Mouse (Mus musculus) myocyte (in vitro differentiated cells): ENCODE results near the gene Slc29a2. TPM values are rescaled to one million over a fixed set of nuclear protein-coding genes. Genes with fewer than 3 reads are reported as not detected.

Source experiments
- H3K27me3 ChIP-seq: one replicate; pipeline ENCODE4 v1.6.1; 2011; ENCODE audit not compliant: control insufficient read depth, insufficient read depth, insufficient read length
- H3K36me3 ChIP-seq: one replicate; pipeline ENCODE4 v1.6.1; 2011; ENCODE audit not compliant: control insufficient read depth, insufficient read depth
- H3K4me2 ChIP-seq: one replicate; pipeline ENCODE4 v1.6.1; 2011; ENCODE audit warnings: low read depth, control low read depth
- H3K4me3 ChIP-seq: one replicate; pipeline ENCODE4 v1.5.1; 2011; ENCODE audit warnings: mild to moderate bottlenecking, control low read depth, moderate library complexity
- H3K79me2 ChIP-seq: one replicate; pipeline ENCODE4 v1.6.1; 2011; ENCODE audit not compliant: control insufficient read depth, insufficient read depth
- H3ac ChIP-seq: one replicate; pipeline ENCODE4 v1.6.1; 2011; ENCODE audit not compliant: control insufficient read depth, insufficient read length
- CEBPB ChIP-seq: IDR thresholded peaks from 2 replicates; pipeline ENCODE4 v1.6.1; 2011; ENCODE audit warnings: mild to moderate bottlenecking, moderate library complexity; ENCODE audit not compliant: poor library complexity, insufficient read depth, severe bottlenecking
- E2F4 ChIP-seq: IDR thresholded peaks from one replicate; pipeline ENCODE4 v1.6.1; 2011; ENCODE audit warnings: mild to moderate bottlenecking, control low read depth, moderate library complexity; ENCODE audit not compliant: insufficient read depth
- MAX ChIP-seq: IDR thresholded peaks from one replicate; pipeline ENCODE4 v1.6.1; 2011; ENCODE audit warnings: low read depth, mild to moderate bottlenecking, control low read depth
- MYOD1 ChIP-seq, 3 experiments: IDR thresholded peaks; one replicate each; pipeline ENCODE4 v1.6.1; 2011; ENCODE audit warnings: control low read depth in 2 of 3, low read depth in 2 of 3, mild to moderate bottlenecking in 2 of 3, moderate library complexity in 1 of 3; ENCODE audit not compliant: insufficient read length in 2 of 3, control insufficient read depth in 1 of 3
- MYOG ChIP-seq, 3 experiments: IDR thresholded peaks; one replicate each; pipeline ENCODE4 v1.6.1; 2011; ENCODE audit warnings: control low read depth in 2 of 3, low read depth in 2 of 3, mild to moderate bottlenecking in 2 of 3; ENCODE audit not compliant: insufficient read length in 2 of 3, control insufficient read depth in 1 of 3, insufficient read depth in 1 of 3
- POLR2A ChIP-seq: IDR thresholded peaks from one replicate; pipeline ENCODE4 v1.6.1; 2011; ENCODE audit warnings: low read depth, mild to moderate bottlenecking, control low read depth, moderate library complexity; ENCODE audit not compliant: insufficient read length
- POLR2AphosphoS2 ChIP-seq: IDR thresholded peaks from one replicate; pipeline ENCODE4 v1.6.1; 2011; ENCODE audit warnings: low read depth, control low read depth; ENCODE audit not compliant: insufficient read length
- REST ChIP-seq: IDR thresholded peaks from one replicate; pipeline ENCODE4 v1.6.1; 2011; ENCODE audit warnings: mild to moderate bottlenecking, control low read depth, moderate library complexity; ENCODE audit not compliant: insufficient read depth, insufficient read length
- SRF ChIP-seq: IDR thresholded peaks from one replicate; pipeline ENCODE4 v1.6.1; 2011; ENCODE audit warnings: low read depth; ENCODE audit not compliant: control insufficient read depth, insufficient read length
- TCF12 ChIP-seq: IDR thresholded peaks from one replicate; pipeline ENCODE4 v1.6.1; 2011; ENCODE audit warnings: mild to moderate bottlenecking, control low read depth; ENCODE audit not compliant: poor library complexity, insufficient read depth, severe bottlenecking
- TCF3 ChIP-seq: IDR thresholded peaks from one replicate; pipeline ENCODE4 v1.6.1; 2011; ENCODE audit warnings: low read depth, control low read depth; ENCODE audit not compliant: insufficient read length
- USF1 ChIP-seq: IDR thresholded peaks from one replicate; pipeline ENCODE4 v1.6.1; 2011; ENCODE audit warnings: low read depth, mild to moderate bottlenecking, control low read depth, moderate library complexity
- polyA plus RNA-seq: library from polyadenylated mRNA; unstranded; fragments of >200 nt; fragmentation: generic; extraction: Trizol; gene quantifications from one replicate; pipeline ENCODE4 v1.2.1, GENCODE M21; 2012; ENCODE audit warnings: missing spikeins

Gene Slc29a2
- polyA plus RNA-seq, 1 experiment = 8.7 TPM

DNA sequence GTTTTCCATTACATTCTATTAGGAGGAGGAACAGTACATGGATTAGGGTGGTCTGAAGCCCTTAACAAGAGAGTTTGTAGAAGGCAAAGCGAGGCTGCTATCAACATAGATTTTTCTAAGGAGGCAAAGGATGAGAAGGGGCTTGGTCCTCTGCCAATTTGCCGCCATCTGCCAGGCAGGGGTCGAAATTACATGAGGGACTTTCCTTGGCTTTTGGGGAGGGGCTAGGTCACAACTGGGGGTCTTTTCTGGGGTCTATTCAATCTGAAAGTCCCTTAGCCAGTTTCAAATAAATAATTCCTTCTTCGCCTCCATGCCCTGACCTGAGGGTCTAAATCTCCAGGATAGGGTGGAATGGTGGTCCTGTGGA lies 33.4 kb upstream of the Slc29a2 start, which contains the start of gene Npas4:
Gene Npas4, minus strand, starts transcription at position 61 of the 370 bp plus-strand sequence.
- Histone ChIP-seq H3K4me3 (no peak within 1 kb of the TSS), H3K4me2 (no peak within 1 kb of the TSS), H3K27me3 (no peaks in the 10 kb centered on the region)

DNA sequence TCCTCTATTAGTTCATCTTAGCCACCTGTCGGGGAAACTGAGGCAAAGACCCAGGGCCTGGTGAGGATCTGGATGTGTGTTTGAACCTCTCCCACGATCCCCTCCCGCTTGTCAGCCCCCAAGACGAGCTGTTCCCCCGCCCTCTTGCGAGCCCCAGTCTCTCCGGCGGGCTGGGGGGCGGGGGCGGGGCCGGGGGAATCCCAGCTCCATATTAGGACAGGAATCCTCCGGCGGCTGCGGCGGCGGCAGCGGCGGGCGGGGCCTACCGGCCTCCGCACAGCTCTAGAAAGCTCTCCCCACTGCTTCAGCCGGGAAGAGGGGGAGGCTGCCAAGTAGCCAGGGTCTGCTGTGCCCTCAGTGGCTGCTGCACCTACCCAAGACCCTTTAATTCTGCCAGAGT lies 32.9 kb upstream of the Slc29a2 start:
- no peak for TF ChIP-seq USF1
- TF ChIP-seq TCF12 = no peak
- no peak for TF ChIP-seq MYOG (IDR thresholded peaks at IDR 0.05; ENCODE audit: control insufficient read depth in 1 of 3, insufficient read depth in 1 of 3, insufficient read length in 2 of 3, low read depth in 2 of 3)
- no peak for TF ChIP-seq TCF3
- TF ChIP-seq MYOD1 (IDR thresholded peaks at IDR 0.05; ENCODE audit: control insufficient read depth in 1 of 3, insufficient read length in 2 of 3, low read depth in 2 of 3) = no peak
- TF ChIP-seq MAX = no peak
- no peak for TF ChIP-seq CEBPB
- TF ChIP-seq POLR2A = no peak
- TF ChIP-seq REST = no peak
- TF ChIP-seq E2F4 = no peak
- TF ChIP-seq POLR2AphosphoS2 = no peak
- TF ChIP-seq SRF = no peak
- H3K4me2 ChIP-seq = no peak overlapping the region
- H3ac ChIP-seq = no peak overlapping the region
- no peaks in the 10 kb centered on the region for H3K36me3 ChIP-seq
- H3K79me2 ChIP-seq = no peaks in the 10 kb centered on the region
- H3K27me3 ChIP-seq = no peaks in the 10 kb centered on the region
- no peak overlapping the region for H3K4me3 ChIP-seq

More for the DNA sequence above, 33.4 kb upstream of the Slc29a2 start, which contains the start of gene Npas4:
- H3K79me2 ChIP-seq = no peaks in the 10 kb centered on the region
- no peak within 1 kb of the TSS for H3ac ChIP-seq
- TF ChIP-seq SRF (no peak), USF1 (no peak), TCF12 (no peak), POLR2AphosphoS2 (no peak)
- H3K36me3 ChIP-seq = no peaks in the 10 kb centered on the region

DNA sequence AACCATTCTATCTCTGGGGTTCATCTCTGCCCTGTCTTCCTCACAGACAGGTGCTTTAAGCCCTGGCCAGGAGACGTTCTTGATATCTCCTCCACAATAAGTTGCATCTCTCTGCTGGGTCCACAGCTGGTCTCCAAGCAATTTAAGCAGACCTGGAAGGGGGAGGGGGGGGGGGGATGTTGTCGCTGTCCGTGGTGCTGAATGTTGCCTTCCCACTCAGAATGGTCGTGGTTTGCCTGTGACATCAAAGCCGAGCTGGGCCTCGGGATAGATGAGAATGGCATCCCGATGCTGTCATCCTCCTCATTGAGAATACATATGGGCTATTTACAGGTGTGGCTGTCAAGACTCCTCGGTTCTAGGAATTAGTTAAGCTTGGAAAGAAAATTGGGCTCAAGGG lies 31.3 kb upstream of the Slc29a2 start:
- H3K27me3 ChIP-seq = no peaks in the 10 kb centered on the region
- no peaks in the 10 kb centered on the region for H3K79me2 ChIP-seq
- peak overlapping the region; percentile 38 for H3K4me2 ChIP-seq
- H3K4me3 ChIP-seq = no peak overlapping the region
- no peaks in the 10 kb centered on the region for H3K36me3 ChIP-seq
- H3ac ChIP-seq = no peak overlapping the region
- TF ChIP-seq REST = peak; percentile 84
- no peak for TF ChIP-seq TCF12

GRCm38 (mm10) chr19:4992904-4993303 lies 30.8 kb upstream of the Slc29a2 start:
- TF ChIP-seq MYOG (IDR thresholded peaks at IDR 0.05; ENCODE audit: control insufficient read depth in 1 of 3, insufficient read depth in 1 of 3, insufficient read length in 2 of 3, low read depth in 2 of 3) (peak in 1 of 3 experiments; percentile 31), E2F4 (no peak), CEBPB (no peak), MYOD1 (IDR thresholded peaks at IDR 0.05; ENCODE audit: control insufficient read depth in 1 of 3, insufficient read length in 2 of 3, low read depth in 2 of 3) (peak in 1 of 3 experiments; percentile 22)
- H3K36me3 ChIP-seq = no peaks in the 10 kb centered on the region
- H3K4me2 ChIP-seq = peak overlapping the region; percentile 38
- H3K27me3 ChIP-seq = no peaks in the 10 kb centered on the region
- no peak overlapping the region for H3ac ChIP-seq
- no peak overlapping the region for H3K4me3 ChIP-seq
- no peaks in the 10 kb centered on the region for H3K79me2 ChIP-seq

DNA sequence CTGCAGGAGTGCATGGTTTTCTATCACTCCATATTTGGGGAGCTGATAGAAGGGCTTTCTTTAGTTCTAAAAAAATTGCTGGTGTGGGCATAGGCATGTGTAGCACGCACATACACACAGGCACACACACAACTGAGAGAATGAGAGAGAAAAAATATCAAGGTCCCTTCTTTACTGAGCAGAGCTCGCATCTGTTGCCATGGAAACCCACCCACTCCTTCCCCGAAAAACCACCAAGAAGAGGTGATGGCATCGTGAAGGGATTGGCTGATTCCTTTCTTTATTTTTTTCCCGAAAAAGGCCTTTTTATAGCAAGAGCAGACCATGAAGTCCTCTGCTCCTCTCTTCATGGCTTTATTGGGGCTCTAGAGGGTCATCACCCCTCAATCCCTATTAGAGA lies 29.6 kb upstream of the Slc29a2 start:
- Histone ChIP-seq H3K79me2 (no peaks in the 10 kb centered on the region), H3K27me3 (no peaks in the 10 kb centered on the region), H3K4me3 (no peak overlapping the region), H3K4me2 (no peak overlapping the region), H3K36me3 (no peaks in the 10 kb centered on the region), H3ac (no peak overlapping the region)
- TF ChIP-seq TCF12 = no peak
- TF ChIP-seq POLR2A = no peak
- no peak for TF ChIP-seq TCF3
- no peak for TF ChIP-seq SRF
- no peak for TF ChIP-seq REST
- no peak for TF ChIP-seq USF1
- TF ChIP-seq MYOG (IDR thresholded peaks at IDR 0.05; ENCODE audit: control insufficient read depth in 1 of 3, insufficient read depth in 1 of 3, insufficient read length in 2 of 3, low read depth in 2 of 3) = no peak
- no peak for TF ChIP-seq CEBPB
- no peak for TF ChIP-seq E2F4
- no peak for TF ChIP-seq POLR2AphosphoS2
- TF ChIP-seq MYOD1 (IDR thresholded peaks at IDR 0.05; ENCODE audit: control insufficient read depth in 1 of 3, insufficient read length in 2 of 3, low read depth in 2 of 3) = no peak
- TF ChIP-seq MAX = no peak
